Mouse (Mus musculus): ENCODE results near the gene Pip4k2b.
"Not testable (repeated sequence)": the region's sequence is repeated elsewhere in the genome, so short reads cannot be mapped to it uniquely, and the experiment has no call there.

Gene Pip4k2b

GRCm38 (mm10) chr11:97716021-97716420 is 28.5 kb downstream of the Pip4k2b start:
- intact Hi-C loops (cut with DNase I): no loop called here

GRCm38 (mm10) chr11:97714784-97715760 is 29.4 kb downstream of the Pip4k2b start:
- intact Hi-C loops (cut with DNase I): no loop called here

GRCm38 (mm10) chr11:97714356-97714755 is 30.1 kb downstream of the Pip4k2b start:
- intact Hi-C loops (cut with DNase I): no loop called here

DNA sequence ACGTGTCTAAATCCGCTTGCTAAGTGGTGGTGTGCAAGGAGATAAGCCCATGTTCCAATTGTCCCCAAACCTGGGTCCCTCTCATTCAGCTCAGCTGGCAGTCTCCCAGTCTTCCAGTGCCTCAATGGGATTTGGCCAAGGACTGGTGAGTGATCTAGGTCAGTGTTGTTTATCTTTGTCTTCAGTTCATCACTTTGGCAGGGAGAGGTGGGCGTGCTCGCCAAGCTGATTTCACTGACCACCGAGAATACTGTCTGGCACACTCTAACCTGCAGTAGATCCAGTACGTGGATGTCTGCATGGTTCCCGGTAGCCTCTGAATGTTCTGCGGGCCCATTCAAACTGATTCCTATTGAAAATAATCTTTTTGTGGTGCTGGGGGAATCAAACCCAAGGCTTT is 30.6 kb downstream of the Pip4k2b start:
- intact Hi-C loops (cut with DNase I): no loop called here

GRCm38 (mm10) chr11:97712286-97712685 is 32.2 kb downstream of the Pip4k2b start:
- intact Hi-C loops (cut with DNase I): no loop called here

DNA sequence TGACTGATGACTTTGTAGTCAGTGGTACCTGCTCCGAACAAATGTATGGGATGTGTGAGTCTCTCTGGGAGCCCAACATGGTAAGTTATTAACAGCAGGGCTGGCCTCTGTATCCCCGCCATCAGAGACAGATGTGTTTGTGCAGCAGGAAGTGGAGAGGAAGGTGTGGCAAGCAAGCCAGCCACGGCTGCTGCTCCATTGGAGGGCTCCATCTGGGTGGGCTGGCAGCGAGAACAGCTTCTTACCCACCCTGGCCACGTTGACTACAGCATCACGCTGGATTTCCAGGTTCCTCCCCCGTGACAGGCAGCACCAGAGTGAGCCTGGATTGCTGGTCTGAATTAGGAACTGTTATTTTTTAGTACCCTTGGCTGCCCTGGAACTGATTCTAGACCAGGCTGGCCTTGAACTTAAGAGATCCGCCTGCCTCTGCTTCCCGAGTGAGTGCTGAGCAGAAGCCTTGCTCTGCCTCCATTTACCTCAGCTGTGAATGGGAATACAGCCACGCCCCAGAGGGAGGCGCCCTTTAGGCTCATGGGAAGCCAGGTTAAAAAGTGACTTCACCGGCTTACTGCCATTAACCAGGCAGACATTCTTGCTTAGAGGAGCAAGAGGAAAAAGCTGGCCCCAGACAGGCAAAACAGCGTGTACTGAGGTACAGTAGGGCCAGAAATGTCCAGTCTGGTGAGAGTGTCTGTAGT is 33.2 kb downstream of the Pip4k2b start:
- intact Hi-C loops (cut with DNase I): no loop called here

DNA sequence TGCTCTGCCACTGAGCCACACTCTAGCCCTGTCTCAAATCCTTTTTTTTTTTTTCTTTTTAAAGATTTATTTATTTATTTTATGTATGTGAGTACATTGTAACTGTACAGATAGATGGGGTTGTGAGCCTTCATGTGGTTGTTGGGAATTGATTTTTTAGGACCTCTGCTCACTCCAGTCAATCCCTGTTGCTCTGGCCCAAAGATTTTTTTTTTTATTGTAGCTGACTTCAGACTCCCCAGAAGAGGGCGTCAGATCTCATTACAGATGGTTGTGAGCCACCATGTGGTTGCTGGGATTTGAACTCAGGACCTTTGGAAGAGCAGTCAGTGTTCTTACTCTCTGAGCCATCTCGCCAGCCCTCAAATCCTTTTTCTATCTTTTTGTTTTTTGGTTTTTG is 34.4 kb downstream of the Pip4k2b start:
- intact Hi-C loops (cut with DNase I): not testable (repeated sequence)

- intact Hi-C loops (cut with DNase I): loop anchor here (5.0 kb wide), 1 partner anchor 39 kb away; the partner anchor contains the start of gene Pip4k2b
Observed at GRCm38 (mm10) chr11:97703039-97703826, 41.3 kb downstream of the Pip4k2b start, which contains the start of gene Psmb3. TSS of gene Psmb3 (plus strand) at chr11:97703399.

DNA sequence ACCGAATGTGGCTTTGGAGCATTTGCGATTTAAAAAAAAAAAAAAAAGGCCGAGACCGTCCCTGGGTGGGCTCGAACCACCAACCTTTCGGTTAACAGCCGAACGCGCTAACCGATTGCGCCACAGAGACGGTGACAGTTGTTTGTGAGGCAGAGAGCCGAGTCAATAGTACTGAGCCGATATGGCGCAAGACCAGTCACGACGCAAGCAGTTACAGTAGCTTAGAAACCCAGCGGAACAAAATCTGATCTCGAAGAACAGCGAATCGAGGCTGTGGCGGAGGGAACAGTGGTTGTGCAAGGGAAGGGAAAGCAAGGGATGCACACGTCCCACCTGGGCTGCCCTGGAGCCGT is 42.1 kb downstream of the Pip4k2b start:
- intact Hi-C loops (cut with DNase I): loop anchor here (5.0 kb wide), 1 partner anchor 40 kb away; the partner anchor contains the start of gene Pip4k2b

DNA sequence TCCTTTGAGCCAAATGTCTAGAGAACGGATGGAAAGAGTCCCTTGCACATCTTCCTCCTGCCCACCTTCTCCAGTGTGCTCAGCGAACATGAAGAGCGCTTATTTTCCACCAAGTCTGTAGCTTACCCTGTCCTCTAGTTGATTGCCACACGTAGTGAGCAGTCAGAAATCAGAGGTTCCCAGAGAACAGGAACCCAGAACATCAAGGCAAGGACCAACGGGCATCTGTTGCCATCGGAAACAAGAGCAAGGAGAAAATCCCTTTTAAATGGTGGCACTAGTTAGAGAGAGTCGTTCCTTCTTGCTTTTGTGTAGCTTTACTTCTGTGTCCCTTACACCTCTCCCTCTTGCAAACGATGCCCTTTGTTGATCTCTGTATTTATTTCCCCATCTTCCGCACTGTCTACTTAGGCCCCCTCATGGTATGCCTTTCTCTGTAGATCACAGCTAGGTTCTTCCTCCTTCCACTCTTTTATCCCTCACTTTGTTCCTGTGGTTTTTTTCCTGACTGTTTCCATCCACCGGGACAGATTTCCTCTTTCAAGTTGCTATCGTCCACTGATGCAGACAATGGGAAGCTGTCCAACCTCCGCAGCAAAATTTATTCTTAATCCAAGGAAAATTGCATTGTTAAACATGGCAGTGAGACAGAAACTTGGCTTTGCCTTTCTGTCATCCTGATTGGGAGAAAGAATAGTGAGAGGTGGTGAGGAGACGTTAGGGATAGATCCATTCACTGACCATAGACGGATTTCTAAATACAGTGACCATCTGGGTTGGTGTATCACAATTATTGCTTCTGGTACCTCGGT is 42.7 kb downstream of the Pip4k2b start:
- intact Hi-C loops (cut with DNase I): loop anchor here (5.0 kb wide), 1 partner anchor 41 kb away; the partner anchor contains the start of gene Pip4k2b

DNA sequence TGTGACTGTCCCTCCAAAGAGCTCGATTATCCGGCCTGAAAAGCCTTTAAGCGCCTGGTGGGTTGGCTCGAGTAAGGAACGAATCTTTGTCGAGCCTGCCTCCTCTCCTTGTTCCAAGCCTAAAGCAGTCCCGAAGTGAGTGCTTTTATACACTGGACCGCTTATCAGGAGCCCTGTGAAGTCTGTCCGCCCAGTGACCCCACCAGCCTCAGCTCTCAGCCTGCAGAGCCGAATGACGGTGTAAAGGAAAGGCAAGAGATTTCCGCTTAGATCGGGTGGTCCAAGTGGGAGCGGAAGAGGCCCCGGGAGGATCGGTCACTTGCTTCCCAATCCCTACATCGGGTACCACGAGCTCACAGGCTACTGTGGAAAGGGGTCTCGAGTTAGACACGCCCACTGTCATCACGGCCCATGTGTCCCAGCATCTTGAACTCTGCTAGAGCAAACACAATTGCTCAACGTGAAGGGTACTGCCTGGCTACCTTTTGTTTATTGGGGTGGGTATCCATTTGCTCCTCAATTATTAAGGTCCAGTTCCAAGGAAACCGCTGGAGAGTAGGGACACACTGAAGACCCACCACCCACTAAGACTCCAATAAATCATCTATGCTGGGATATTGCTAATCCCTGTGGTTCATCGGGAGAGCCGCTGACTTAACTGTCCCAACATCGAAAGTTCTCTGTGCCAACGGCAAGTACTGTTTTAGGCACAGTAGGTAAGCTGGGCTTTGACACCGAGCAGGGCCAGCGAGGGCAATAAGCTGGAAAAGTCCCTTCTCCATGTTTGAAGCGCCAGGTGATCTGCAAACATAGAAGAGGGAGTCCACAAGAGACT is 43.5 kb downstream of the Pip4k2b start:
- intact Hi-C loops (cut with DNase I): loop anchor here (5.0 kb wide), 1 partner anchor 41 kb away; the partner anchor contains the start of gene Pip4k2b

DNA sequence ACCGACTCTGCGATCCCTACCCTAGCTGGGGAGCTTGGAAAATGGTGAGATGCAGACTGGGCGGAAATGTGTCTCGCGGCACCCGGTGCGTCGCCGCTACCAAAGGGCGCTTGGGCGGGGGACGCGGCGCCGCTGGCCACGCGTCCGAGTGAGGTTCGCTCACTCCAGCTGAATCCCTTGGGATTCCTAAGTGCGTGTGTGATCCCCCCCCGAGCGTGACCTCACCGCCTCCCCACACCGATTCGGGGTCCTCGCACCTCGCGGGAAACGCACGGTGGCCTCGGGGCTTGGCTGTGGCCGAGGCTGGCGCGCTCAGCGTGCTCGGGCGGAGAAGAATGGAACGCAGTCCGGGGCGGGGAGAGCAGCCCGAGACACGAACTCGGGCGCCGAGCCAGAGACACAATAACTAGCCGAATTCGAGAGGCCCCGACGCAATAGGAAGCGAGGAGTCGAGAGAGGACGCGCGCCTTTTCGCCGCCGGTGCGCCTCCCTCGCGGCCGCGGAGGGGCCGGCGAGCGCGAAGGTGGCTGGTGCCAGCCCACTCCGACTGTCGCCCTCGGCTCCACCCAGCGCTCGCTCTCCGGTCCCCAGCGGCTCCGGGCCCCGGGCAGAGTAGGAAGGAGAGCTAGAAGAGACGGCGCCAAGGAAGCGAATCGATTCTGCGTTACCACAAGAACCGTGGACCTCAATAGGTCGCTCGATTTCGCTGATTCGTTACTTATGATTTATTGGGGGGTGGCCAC is 44.3 kb downstream of the Pip4k2b start, which contains the start of gene Pcgf2:
Pcgf2 (minus strand) TSS at position 495 of the 743 bp plus-strand sequence.
- intact Hi-C loops (cut with DNase I): loop anchor here (5.0 kb wide), 1 partner anchor 42 kb away; the partner anchor contains the start of gene Pip4k2b

- intact Hi-C loops (cut with DNase I): loop anchor here (5.0 kb wide), 1 partner anchor 43 kb away; the partner anchor contains the start of gene Pip4k2b
Observed at GRCm38 (mm10) chr11:97699626-97700002, 44.9 kb downstream of the Pip4k2b start.

DNA sequence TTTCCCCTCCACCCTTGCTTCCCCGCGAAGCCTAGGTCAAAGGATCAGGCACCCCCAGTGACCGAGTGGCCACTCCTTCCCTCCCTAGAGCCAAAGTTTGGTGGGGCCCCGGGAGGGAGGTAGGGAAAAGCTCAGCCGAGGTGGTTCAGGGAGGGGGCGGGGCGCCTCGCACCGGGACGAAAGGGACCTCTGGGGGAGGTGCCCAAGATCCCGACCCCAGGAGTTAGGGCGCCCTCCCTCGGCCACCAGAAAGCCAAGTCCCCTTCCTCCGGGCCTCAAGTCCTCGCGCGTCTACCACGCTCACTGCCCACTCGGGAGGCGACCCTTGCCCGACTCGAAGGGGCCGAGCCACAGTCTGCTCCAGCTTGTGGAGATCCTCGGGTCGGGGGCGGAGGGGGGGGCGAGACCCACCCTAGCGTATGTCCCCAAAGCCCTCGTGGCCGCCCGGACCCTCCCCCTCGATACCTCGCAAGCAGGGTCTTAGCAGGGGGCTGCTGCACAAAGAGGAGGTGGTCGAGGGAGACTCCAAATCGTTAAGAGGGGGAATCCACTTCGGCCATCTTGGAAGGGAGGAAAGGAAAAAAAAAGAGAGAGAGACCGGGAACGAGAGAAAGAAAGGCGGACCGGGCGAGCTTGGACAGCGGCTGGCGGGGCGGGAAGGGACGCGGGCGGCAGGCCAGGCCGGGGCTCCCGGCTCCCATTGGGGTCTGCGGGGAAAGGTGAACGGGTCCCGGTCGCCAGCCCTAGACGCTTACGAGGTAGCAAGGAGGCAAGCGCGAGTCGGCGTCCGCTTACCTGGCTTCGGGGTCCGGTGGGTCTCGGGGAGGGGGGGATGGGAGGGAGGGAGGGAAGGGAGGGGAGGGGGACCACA is 45.5 kb downstream of the Pip4k2b start:
- intact Hi-C loops (cut with DNase I): no loop called here

- intact Hi-C loops (cut with DNase I): no loop called here
Observed at GRCm38 (mm10) chr11:97697891-97698529, 46.5 kb downstream of the Pip4k2b start.

GRCm38 (mm10) chr11:97697199-97697890 is 47.2 kb downstream of the Pip4k2b start:
- intact Hi-C loops (cut with DNase I): no loop called here

Data from adrenal gland (tissue).